20 mouse cellular contexts compared by ENCODE assay signal in genomic region chr2:150390198-150390597, GRCm38 (mm10).
"Had no signal": no experiment of that assay in that cellular context is flagged by ENCODE, and none has a peak within 500 bp of the region (broad histone marks: within the 10 kb centered on the region; RNA-seq: fewer than 3 reads in every experiment).

No protein-coding gene starts in this region.

- H3K4me1 ChIP-seq: liver, embryonic 15.5 days; lung, embryonic 15.5 days; megakaryocyte, embryonic 14.5 days; midbrain, embryonic 10.5 days; midbrain, embryonic 12.5 days; neural tube, embryonic 13.5 days; neural tube, embryonic 15.5 days had no signal

- DNase-seq: liver, postnatal 0 days; lung, adult 2 months; lung, postnatal 14 days; lung, postnatal 36 days; midbrain, embryonic 14.5 days; right cerebral cortex, postnatal 14 days; thymus, adult 18-20 months; thymus, postnatal 14 days; thymus, postnatal 36 days had no signal

- H3K27me3 ChIP-seq: liver, embryonic 15.5 days; lung, embryonic 15.5 days; megakaryocyte, embryonic 14.5 days; midbrain, embryonic 12.5 days; neural tube, embryonic 13.5 days; neural tube, embryonic 15.5 days had no signal

- H3K36me3 ChIP-seq: liver, embryonic 15.5 days; lung, embryonic 15.5 days; midbrain, embryonic 10.5 days; midbrain, embryonic 12.5 days; neural tube, embryonic 13.5 days; neural tube, embryonic 15.5 days had no signal

- H3K27ac ChIP-seq: liver, embryonic 15.5 days; lung, embryonic 15.5 days; macrophage; midbrain, embryonic 10.5 days; midbrain, embryonic 12.5 days; neural tube, embryonic 13.5 days; neural tube, embryonic 15.5 days had no signal

- H3K9ac ChIP-seq: liver, embryonic 15.5 days; liver, postnatal 0 days; lung, embryonic 15.5 days; midbrain, embryonic 12.5 days; neural tube, embryonic 13.5 days; neural tube, embryonic 15.5 days had no signal

- H3K4me3 ChIP-seq: liver, embryonic 15.5 days; lung, embryonic 15.5 days; megakaryocyte, embryonic 14.5 days; midbrain, embryonic 10.5 days; midbrain, embryonic 12.5 days; myocyte; neural tube, embryonic 13.5 days; neural tube, embryonic 15.5 days had no signal

- ATAC-seq: liver, postnatal 0 days; lung, postnatal 0 days; midbrain, embryonic 16.5 days had no signal

- H3K9me3 ChIP-seq: liver, embryonic 15.5 days; lung, embryonic 15.5 days; neural tube, embryonic 15.5 days had no signal
